8 mouse cellular contexts compared by ENCODE assay signal in the genomic region with DNA sequence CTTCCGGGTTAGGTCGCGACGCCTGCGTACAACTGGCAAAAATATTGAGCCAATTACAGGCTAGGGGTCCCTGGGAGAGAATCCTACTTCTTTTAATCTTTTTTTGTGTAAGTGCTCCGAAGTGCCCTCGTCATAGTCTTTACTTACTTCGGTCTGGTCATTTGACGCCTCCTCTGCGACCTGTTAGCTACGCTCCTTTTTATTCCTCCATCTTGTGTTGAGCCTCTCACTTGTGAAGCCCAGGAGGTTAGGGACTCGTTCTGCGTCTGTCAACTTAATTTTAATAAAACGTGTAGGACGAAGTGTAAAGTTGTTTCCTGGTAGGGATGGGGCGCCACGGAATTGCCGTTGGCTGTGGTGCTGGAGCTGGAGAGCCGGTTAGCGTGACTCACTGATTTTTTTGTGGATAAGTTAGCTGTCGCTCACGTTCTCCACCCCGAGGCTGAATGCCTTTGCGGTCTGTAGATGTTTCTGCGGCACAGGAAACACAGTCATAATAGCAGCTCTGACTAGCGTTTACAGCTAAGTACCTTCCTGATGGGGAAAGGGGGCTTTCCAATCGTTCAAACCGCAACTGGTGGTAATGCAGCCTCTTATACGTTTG. TPM values are rescaled to one million over a fixed set of nuclear protein-coding genes. Genes with fewer than 3 reads are reported as not detected.
DNase-seq lines count a peak whose midpoint lies in the region; ATAC-seq lines count a peak whose summit lies in the region.

No protein-coding gene starts in this region.

- ATAC-seq in common myeloid progenitor, adult 5-6 weeks (replicated peaks; ENCODE audit: low read depth, poor library complexity, severe bottlenecking): peak; percentile 48
- peak; percentile 27; the same call in 1 of the 2 replicates for ATAC-seq in heart, embryonic 11.5 days (replicated peaks; ENCODE audit: insufficient number of reproducible peaks, low FRiP score, low TSS enrichment)
- peak; percentile 60 for ATAC-seq in megakaryocyte-erythroid progenitor cell, adult 5-6 weeks (replicated peaks; ENCODE audit: low FRiP score, low TSS enrichment, poor library complexity, severe bottlenecking)

- peak; percentile 29 for DNase-seq in retina, adult 2 months (ENCODE audit: low read depth, low spot score)
- no peak for DNase-seq in retina, postnatal 1 day
- peak; percentile 48 for DNase-seq in large intestine, adult 2 months (ENCODE audit: low read depth, low spot score)
- DNase-seq in spleen, adult 12 weeks (ENCODE audit: low spot score): peak; percentile 67
- DNase-seq in layer of hippocampus, postnatal 10 days (ENCODE audit: low spot score in 2 of 2): no peak

- H3K27me3 ChIP-seq in heart, embryonic 11.5 days (ENCODE audit: control insufficient read depth, insufficient read depth, low read length): no peaks in the 10 kb centered on the region

- H3K36me3 ChIP-seq in heart, embryonic 11.5 days (ENCODE audit: control insufficient read depth, insufficient read depth, low read length): no peaks in the 10 kb centered on the region

- H3K9me3 ChIP-seq in heart, embryonic 11.5 days (replicated peaks; ENCODE audit: control insufficient read depth, low read length): no peaks in the 10 kb centered on the region

- peak overlapping the region; percentile 85 for H3K4me2 ChIP-seq in heart, embryonic 11.5 days

- peaks cover 6% of the 10 kb centered on the region; the same call in 1 of the 2 replicates for H3K4me1 ChIP-seq in heart, embryonic 11.5 days (ENCODE audit: control insufficient read depth, insufficient read depth, low read length)

- H3K27ac ChIP-seq in heart, embryonic 11.5 days (ENCODE audit: low read depth, low read length): peak overlapping the region; percentile 100

- peak overlapping the region; percentile 73 for H3K9ac ChIP-seq in heart, embryonic 11.5 days (ENCODE audit: low read depth, low read length)

- H3K4me3 ChIP-seq in heart, embryonic 11.5 days (ENCODE audit: low read depth, low read length): peak overlapping the region; percentile 94

- under 1% methylated on average over 29 of the region's 29 CpGs for WGBS in heart, embryonic 11.5 days (ENCODE audit: insufficient replicate concordance)
- under 1% methylated on average over 29 of the region's 29 CpGs for WGBS in large intestine, adult 2 months

RNA-seq across cellular contexts. Expression of a gene that starts 0.4 kb away (rescaled TPM):
- total RNA-seq in common myeloid progenitor, adult 5-6 weeks (2017): 1.6 and 4.3 TPM in 2 replicates
- 0.56 and 0.76 TPM in 2 replicates for polyA plus RNA-seq in heart, embryonic 11.5 days (2014; fragmentation: Nextera tagmentation; extraction: Ambion mirVana)
- polyA plus RNA-seq in large intestine, adult 2 months (2012; rRNA removed): 10.5 and 11.6 TPM in 2 replicates
- total RNA-seq in megakaryocyte-erythroid progenitor cell, adult 5-6 weeks (2014; fragmentation: Nextera tagmentation): 0.50 and 0.64 TPM in 2 replicates
- total RNA-seq in megakaryocyte-erythroid progenitor cell, adult 5-6 weeks (2017): 0.80 and 3.6 TPM in 2 replicates
- total RNA-seq in layer of hippocampus, postnatal 10 days (2021): 1 to 10 TPM in 1 of 2 experiments, under 1 TPM in 1; 0.96 to 1.3 TPM

RNA-seq across cellular contexts. Expression of a gene that starts 0.5 kb away (rescaled TPM):
- 124 and 125 TPM in 2 replicates for total RNA-seq in common myeloid progenitor, adult 5-6 weeks (2017)
- 7.2 and 9.3 TPM in 2 replicates for polyA plus RNA-seq in heart, embryonic 11.5 days (2014; fragmentation: Nextera tagmentation; extraction: Ambion mirVana)
- 9.5 and 13.0 TPM in 2 replicates for polyA plus RNA-seq in large intestine, adult 2 months (2012; rRNA removed)
- total RNA-seq in megakaryocyte-erythroid progenitor cell, adult 5-6 weeks (2014; fragmentation: Nextera tagmentation): 62.4 and 66.6 TPM in 2 replicates
- 105 and 123 TPM in 2 replicates for total RNA-seq in megakaryocyte-erythroid progenitor cell, adult 5-6 weeks (2017)
- 10 to 100 TPM; 78.6 to 82.9 TPM for total RNA-seq in layer of hippocampus, postnatal 10 days (2021)

RNA-seq across cellular contexts. Expression of a gene that starts 31.0 kb away (rescaled TPM):
- total RNA-seq in common myeloid progenitor, adult 5-6 weeks (2017): 2.2 and 4.0 TPM in 2 replicates
- polyA plus RNA-seq in heart, embryonic 11.5 days (2014; fragmentation: Nextera tagmentation; extraction: Ambion mirVana): 0.48 and 0.54 TPM in 2 replicates
- 2.0 TPM in 2 replicates for polyA plus RNA-seq in large intestine, adult 2 months (2012; rRNA removed)
- 7.3 and 13.5 TPM in 2 replicates for total RNA-seq in megakaryocyte-erythroid progenitor cell, adult 5-6 weeks (2014; fragmentation: Nextera tagmentation)
- total RNA-seq in megakaryocyte-erythroid progenitor cell, adult 5-6 weeks (2017): 1.3 and 2.1 TPM in 2 replicates
- 1 to 10 TPM; 3.1 to 3.2 TPM for total RNA-seq in layer of hippocampus, postnatal 10 days (2021)

RNA-seq across cellular contexts. Expression of a gene that starts 50.1 kb away (rescaled TPM):
- not detected in 2 replicates for total RNA-seq in common myeloid progenitor, adult 5-6 weeks (2017)
- polyA plus RNA-seq in heart, embryonic 11.5 days (2014; fragmentation: Nextera tagmentation; extraction: Ambion mirVana): not detected in 2 replicates
- polyA plus RNA-seq in large intestine, adult 2 months (2012; rRNA removed): not detected in 2 replicates
- total RNA-seq in megakaryocyte-erythroid progenitor cell, adult 5-6 weeks (2014; fragmentation: Nextera tagmentation): not detected in 2 replicates
- total RNA-seq in megakaryocyte-erythroid progenitor cell, adult 5-6 weeks (2017): not detected in 2 replicates
- total RNA-seq in layer of hippocampus, postnatal 10 days (2021): not detected

Comparison
In these comparisons a context has a peak if more than half of its experiments do, and no peak if none do; other contexts are left out.
1. DNase-seq: peak in retina, adult 2 months (single experiment), large intestine, adult 2 months (single experiment) and spleen, adult 12 weeks (single experiment); none in retina, postnatal 1 day (single experiment) and layer of hippocampus, postnatal 10 days (0 of 2).
2. Peak in every context shown above with its lines, with median percentiles within 50 percentile points of each other: ATAC-seq.